Mouse (Mus musculus): Measurements from ENCODE around the gene Dnmt3b.

GRCm38 (mm10) chr2:153642999-153643398, 6.3 kb upstream of the Dnmt3b start:
- no peak for TF ChIP-seq CTCF (conservative IDR thresholded peaks at IDR 0.05; ENCODE audit: low read length)
- peak; percentile 51; the same call in 1 of the 2 replicates for TF ChIP-seq POU5F1 (IDR thresholded peaks at IDR 0.05; ENCODE audit: borderline replicate concordance, low read length)
- TF ChIP-seq NANOG (IDR thresholded peaks at IDR 0.05; ENCODE audit: borderline replicate concordance, low read length): peak; percentile 95
